Mouse (Mus musculus) c-Kit-negative CD71-positive TER-119-positive erythroid progenitor cells, embryonic 14.5 days (primary cell): ENCODE data around the gene Caprin1.

Experiments used
- DNase-seq: peaks from one replicate; pipeline ENCODE4 v3.0.0-alpha.2; 2013; ENCODE audit warnings: low read depth, low spot score

Gene Caprin1

DNA sequence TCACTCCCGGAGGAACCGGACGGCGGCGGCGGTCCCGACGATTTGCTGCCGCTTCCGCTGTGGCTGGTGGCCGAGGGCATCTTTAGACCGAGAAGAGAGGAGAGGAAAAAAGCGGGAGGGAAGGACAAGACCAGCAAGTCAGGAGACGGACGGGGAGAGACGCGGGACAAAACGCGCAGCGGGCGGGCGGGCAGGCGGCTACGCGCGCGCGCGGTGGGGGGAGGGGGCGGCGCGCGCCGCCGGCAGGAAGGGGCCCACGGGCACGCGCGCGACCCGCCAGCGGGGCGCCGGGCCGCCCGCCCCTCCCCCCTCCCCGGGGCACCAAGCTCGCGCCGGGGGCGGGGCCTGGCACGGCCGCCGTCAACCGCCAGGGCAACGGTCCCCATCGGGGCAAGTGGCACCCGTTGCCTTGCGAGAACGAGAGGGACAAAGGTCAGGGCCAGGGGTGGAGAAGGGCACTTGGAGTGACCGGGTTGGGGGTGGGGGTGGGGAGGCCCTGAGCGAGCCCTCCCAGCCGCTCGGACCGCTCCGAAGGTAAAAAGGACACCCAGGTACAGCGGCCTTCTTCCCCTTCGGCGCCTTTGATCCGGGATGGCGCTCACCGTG, 485 bp downstream of the Caprin1 start:
- DNase-seq = peak; percentile 48

DNA sequence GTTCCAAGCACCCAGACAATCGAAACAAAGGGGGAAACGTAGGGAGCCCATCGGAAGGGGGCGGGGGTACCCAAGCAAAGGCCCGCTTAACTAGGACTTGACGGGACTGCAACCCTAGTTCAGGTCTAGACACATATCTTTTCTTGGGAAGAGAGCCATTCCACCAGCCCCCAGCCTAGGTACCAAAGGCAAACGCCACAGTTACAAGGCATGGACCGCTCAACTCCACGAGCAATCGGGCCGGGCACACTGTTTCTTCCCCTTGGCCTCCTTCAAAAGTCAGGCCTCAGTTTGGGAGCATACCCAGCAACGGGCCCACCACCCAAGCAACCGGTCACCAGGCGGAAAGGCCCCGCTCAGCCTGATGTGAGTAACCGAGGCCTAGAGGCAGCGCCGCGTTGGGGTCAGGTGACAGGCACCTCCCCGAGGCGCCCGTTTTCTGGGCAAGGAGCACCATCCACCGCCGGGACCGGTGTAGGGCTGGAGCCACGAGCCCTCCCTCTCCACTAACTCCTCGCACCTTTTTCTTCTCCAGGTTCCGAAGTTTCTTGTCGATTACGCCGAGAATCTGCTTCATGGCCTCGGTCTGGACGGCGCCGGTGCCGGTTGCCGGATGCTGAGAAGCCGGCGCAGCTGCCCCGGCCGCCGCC, 1.1 kb downstream of the Caprin1 start:
- peak; percentile 57 for DNase-seq

DNA sequence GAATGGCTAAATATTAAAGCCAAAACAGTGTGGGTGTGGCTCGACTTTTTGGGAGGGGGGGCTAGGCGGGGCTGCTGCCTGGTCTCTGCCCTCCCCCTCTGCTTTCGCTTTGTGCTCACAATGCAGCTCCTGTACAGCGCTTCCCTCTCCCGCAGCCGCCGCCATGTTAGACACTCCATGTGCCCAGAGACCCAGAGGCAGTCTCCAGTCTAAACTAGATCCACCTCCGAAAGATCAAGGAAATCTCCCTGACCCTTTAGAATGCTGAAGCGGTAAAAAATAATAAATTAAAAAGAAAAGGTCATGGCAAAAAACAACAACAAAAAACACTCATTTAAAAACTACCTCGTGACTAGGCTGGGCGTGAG, 1.6 kb downstream of the Caprin1 start:
- DNase-seq = peak; percentile 56

DNA sequence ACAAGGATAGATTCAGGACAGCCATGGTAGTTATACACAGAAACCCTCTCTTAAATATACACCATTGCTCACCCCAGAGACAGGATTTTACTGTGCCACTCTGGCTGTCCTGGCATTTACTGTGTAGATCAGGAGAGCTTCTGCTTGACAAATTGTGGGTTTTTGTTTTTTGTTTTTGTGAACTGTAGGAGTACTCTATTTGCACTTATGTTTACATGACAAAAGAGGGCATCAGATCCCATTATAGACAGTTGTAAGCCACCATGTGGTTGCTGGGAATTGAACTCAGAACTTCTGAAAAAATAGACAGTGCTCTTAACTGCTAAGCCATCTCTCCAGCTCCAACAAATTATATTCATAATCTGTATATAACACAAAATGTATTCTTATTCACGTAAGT, 5.4 kb downstream of the Caprin1 start:
- no peak for DNase-seq

DNA sequence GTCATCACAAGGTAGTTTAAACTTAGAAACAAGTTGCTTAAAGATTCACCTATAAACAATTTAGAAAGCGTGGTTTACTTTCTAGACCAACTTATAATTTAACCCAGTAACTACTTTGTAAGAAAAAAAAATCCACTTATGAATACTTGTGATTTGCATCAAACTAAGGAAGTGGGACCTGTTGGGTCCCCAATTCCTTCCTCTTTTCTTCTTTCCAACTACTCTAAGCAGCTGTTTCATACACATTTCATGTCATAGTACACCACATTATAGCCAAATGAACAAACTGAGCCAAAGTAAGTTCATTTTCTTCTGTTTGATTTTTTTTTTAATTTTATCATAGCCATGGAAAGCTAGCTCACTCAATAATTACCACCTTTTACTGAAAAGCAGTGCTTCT, 11.7 kb downstream of the Caprin1 start:
- no peak for DNase-seq

DNA sequence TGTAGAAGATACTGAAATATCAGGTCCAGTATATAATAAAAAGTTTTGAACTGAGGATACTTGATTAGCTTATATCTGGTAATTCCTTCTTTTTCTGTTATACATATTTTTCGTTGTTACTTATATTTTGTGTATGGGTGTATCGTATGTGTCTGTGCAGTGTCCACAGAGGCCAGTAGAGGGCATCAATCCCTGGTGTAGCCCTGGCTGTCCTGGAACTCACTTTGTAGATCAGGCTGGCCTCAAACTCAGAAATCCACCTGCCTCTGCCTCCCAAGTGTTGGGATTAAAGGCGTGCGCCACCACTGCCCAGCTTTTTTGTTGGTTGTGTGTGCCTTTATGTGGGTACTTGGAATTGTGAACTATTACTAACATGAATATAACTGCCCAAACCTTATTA, 12.8 kb downstream of the Caprin1 start:
- DNase-seq = peak; percentile 33

DNA sequence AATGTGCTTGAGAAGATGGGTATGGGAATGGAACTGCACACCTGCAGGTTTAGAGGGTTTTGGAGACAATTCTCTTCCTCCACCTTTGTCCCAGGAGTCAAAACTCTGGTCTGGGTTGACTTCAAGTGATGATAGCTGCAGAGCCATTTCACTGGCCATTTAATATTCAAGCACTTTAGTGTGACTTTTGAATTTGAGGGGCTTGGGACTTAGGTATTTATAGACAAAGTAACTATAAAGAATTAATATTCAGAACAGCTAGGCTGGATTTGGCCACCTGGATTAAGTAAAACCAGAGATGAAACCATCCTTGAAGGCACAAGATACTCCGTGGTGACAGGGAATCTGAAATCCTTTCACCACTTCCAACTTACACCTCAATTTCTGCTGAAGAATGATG, 35.0 kb downstream of the Caprin1 start:
- DNase-seq = no peak

DNA sequence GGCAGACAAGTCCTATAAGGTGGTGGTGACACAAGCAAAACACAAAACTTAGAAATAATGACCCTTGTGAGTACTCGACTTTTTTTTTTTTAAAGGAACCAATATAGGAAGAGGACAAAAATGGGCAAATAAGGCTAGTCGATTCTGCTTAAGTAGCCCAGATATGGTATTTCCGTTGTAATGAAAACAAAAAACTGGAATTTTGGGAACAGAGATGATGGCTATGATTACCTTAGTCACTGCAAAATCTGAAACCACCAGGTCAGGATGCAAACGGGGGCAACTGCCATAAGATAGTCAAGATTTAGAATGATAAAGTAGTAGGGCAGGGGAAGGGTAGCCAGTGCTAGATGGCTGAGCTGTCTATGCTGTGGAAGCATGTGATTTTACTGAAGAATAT, 35.5 kb downstream of the Caprin1 start:
- no peak for DNase-seq

DNA sequence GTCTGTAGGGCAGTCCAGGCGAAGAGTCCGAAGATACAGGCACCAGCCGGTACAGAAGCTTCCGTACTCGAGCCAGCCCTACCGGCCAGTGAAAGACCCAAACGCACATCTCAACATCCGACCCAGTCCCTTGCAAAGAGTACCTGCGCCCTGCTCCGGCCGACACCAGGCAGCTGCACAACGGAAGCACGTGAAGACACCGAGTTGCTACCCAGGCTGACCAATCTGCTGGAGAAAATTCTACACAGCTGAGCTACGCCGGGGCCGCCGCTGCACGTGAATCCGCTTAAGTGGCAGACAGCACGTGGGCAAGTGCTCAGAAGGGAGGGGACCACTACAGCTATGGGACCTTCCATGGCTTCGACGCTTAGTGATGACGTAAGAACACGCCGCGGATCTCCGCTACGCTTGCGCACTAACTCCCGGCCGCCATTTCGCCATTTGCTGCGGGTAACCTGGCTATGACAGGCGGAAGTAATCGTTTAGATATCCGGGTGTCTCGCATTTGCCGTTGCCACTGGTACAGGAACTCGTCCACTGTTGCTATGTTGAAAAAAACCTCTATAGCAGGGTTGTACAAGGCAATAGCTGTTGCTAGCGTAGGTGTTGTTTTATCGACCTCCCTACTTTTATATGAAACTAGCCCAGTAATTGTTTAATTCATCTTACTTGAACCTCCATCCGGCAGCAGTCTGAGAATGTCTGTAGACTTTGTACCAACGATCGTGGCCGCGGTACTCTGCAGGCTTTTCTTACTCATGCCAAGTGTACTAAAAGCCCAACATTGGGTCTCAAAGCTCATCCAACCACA, 36.3 kb downstream of the Caprin1 start, which contains the start of gene Nat10:
TSS of gene Nat10 (minus strand) at position 365 of the 811 bp plus-strand sequence.
- peak; percentile 93 for DNase-seq

DNA sequence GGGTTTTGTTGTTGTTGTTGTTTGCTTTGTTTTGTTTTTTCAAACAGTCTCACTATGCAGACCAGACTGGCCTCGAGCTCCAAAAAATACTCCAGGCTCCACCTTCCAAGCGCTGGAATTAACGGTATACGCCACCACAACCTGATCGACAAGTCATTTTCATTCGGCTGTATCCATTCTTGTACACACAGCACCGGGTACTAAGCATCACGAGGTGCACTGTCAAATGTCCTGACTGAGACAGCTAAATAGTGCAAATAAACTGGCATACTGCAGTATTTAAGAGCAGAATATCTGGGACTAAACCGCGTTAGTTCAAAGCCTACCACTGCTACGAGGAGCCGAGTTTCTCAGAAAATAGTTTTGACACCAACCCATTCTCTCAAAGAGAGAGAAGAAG, 37.0 kb downstream of the Caprin1 start:
- DNase-seq = peak; percentile 16

DNA sequence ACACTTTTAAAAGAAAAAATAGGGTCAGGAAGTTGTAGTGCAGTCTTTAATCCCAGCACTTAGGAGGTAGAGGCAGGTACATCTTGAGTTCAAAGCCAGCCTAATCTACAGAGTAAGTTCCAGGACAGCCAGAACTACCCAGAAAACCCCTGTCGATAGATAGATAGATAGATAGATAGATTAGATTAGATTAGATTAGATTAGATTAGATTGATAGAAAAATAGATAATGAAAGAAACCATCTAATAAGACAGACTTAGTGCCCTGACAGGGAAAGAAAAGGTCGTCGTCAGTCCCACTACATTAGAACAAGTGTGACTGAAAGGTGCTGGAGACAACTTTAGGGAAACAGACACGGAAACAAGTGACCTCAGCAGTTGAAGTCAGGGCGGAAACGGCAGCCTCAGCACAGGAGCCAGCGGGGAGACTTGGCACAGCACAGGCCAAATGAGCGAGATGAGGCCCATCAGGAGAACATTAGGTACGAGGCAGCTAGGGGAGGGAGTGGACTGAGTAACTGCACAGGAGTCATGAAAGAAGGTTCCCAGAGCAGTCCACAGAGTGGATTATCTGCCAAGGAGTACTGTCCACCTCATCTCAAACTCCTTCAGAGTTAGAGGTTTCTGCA, 41.9 kb downstream of the Caprin1 start:
- no peak for DNase-seq

DNA sequence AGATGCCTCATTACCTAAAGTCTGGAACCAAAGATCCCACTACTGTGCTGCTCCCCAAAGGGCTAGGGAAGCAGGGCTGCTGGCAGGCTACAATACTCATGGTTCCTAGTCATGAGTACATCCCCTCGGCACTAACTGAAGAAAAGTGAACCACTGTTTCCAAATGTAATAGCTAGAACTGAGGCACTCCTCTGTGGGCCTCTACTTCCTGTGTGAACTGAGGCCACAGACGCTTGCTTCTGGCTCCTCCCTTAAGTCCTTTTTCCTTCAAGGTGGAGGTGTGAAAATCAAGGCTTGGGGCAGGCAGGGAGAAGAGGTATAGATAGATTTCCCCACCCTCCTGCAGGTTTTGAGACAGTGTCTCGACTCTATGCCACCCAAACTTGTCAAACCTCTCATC, 42.8 kb downstream of the Caprin1 start:
- no peak for DNase-seq

DNA sequence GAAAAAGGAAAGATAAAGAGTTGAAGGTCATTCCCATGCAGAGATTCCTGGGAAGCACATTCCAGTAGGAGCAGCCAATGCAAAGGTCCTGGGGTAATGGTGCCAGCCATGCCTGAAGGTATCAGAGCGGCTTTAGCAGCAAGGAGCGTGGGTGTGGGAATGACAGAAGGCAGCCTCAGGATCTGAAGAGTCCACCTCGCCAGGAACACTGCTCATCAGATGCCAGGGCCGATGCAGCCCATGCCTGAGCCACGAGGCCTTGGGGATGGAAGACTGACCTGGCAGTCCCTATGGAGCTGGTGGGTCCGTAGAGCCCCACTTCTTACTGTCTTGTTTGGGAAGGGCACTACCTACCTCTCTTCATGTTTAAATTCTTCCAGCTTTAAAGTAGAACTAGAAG, 45.7 kb downstream of the Caprin1 start:
- DNase-seq = no peak

DNA sequence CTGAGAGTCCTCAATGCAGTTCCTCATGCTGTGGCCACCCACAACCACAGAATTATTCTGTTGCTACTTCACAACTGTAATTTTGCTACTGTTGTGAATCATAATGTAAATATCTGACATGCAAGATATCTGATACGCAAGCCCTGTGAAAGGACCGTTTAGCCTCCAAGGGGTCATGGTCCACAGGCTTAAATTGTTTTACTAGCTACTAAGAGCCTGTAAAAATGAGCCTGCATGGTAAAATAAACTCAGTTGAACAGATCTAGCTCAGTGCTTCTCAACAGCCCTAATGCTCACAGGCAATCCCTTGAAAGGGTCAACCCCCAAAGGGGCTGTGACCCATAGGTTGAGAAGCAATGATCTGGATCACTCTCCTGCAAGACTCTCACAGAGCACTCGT, 48.4 kb downstream of the Caprin1 start:
- DNase-seq = no peak

DNA sequence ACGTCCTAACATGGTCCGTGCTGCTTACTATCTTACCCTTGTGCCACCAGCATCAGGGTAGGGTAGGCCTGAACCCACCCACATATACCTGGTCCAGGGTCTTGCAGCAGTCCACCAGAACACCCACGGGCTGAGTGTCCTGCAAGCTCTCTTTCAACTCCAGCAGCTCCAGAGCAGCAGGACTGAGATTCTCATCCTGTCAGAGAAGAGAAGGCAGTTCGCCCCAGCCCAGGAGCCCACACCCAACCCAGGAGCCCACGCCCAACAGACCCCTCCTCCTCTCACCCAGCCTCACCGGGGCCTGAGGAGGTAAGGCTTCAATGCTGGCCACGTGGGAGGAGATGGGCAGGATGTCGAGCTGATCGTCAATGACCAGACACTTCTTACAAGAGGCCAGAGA, 49.6 kb downstream of the Caprin1 start:
- DNase-seq = no peak

DNA sequence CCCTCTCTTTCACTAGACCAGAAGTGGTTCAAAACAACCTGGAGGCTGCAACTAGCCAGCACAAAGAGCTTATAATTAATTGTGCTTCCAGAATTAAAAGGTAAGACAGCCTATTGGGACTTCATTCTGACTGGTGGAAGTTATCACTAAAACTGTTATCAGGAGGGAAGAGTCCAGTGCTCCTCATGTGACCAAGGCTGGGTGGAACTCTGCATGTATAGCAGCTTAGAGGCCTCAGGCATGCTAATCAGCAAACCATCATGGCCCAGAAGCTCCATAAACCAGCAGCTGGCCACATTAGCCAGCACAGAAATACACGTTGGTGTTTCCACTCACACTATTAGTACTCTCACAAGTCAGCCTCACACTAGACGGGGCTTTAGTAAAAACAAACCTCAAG, 50.7 kb downstream of the Caprin1 start:
- no peak for DNase-seq

DNA sequence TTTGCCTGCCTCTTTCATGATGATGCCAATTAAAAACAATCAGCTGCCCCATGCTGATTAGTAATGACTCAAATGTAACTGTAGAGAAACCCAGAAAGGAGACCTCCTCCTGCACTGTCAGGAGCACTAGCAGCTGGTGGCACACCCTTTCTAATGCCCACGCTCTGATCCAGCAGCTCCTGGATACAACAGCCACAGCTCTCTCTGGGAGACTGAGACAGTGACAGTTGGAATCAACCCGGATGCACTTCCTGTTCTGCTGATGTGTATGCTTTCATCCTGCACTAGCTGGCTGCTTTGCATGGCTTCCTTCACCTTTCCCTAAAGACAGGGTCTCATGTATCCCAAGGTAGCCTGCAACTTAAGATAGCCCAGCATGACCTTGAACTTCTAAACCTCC, 51.4 kb downstream of the Caprin1 start:
- DNase-seq = no peak

DNA sequence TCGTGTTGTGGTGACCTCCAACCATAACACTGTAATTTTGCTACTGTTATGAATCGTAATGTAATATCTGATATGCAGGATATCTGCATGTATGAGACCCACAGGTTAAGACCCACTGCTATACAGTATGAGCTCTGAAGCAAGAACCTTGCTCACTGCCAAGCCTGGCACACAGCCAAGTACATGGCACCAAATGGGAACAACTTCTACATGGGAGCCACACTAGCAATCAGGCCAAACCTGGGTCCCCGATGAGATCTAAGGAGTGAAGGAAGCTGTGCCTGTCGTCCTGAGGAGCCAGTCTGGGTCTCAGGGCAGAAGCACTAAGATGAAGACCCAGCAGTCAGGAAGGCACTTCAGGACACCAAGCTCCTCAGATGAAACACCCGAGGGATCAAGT, 52.0 kb downstream of the Caprin1 start:
- DNase-seq = no peak

DNA sequence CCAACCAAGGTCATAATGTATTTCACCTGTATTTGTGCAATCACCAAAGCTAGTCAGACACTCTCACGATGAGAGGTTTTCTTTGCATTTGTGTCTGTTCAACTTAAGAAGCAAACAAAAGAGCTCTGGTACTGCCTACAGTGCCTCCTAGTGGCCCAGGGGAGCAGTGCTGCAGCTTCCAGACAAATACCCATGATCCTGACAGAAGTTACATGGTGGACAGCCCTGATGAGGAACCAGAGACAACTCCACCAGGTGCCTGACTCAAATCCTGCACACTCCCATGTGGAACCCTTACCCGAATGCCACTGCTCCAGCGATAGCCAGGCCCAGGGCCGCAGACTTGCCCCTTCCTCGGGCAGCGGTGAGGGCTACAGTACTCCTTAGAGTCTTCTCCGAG, 53.5 kb downstream of the Caprin1 start:
- DNase-seq = peak; percentile 20

DNA sequence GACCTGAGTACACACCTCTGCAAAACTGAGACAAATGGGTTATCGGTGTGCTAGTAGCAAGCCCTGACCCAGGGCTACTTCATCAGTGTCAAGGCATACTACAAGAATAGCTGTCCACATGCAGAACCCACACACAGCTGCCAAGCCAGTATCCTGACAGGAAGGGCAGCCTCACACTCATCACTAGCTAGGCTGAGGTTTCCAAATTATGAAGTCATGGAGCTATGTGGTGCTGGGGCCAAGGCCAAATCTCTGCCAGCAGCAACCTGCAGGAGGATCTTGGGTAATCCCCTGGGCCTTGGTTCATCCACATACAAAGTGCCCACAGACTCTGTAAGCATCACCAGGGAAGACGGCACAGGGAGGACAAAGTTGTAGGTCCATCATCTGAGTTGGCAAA, 53.9 kb downstream of the Caprin1 start:
- no peak for DNase-seq

DNA sequence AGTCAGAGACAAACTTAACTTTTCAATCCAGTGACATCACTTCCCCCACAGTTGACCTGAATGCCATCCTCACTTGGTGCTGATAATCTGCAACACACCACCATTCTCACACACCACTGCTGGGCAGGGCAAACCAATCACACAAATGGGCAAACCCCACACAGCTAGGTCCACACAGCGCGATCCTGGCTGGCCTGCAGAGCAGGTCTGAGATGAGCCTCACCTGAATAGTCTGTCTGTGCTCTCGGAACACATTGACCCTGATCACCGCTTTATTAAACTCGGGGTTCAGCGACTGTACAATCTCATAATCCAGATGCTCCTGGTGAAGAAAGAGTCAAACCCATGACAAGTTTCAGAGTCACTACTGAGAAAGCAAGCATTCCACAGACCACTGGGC, 54.6 kb downstream of the Caprin1 start:
- DNase-seq = no peak

DNA sequence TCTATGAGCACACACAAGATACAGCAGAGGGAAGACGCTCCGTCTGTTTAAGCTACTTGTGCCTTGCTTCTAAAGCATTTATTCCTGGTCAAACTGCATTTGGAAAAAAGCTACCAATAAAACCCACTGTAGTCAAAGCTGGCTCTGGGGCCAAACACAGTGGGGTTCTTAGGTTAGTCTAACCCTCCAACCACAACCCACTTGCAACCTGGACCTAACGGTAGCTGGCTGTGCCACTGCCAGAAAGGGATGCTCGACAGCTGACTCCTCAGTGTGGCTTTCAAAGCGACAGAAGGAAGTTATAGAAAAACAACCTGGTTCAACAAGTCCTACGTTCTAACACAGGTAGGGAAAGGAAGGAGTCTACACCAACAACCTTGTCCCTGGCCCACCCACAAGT, 66.0 kb downstream of the Caprin1 start:
- no peak for DNase-seq

DNA sequence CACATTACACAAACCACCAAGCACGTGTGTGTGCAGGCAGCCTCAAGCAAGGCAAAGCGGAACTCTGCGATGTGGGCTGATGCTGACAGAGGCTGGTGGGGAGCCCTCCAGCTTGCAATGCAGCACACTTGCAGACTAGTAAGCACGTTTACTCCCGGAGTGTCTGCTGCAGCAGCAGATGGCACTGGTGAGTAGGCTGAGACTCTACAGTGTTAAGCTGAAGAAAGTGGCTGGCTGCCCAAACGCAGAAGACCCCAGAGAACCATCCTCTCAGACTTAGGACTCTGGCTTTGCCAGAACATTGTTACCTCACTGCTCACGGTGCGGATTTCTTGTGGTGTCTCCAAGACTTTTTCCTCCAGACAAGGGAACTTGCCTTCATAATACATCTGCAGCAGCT, 66.5 kb downstream of the Caprin1 start:
- no peak for DNase-seq
